Mouse (Mus musculus): ENCODE measurements around the gene Zpbp2.
A peak's percentile ranks its signal among the peaks of the same experiment; 100 is the strongest.

Gene Zpbp2

GRCm38 (mm10) chr11:98553966-98554365 lies 3.1 kb downstream of the Zpbp2 start:
- ATAC-seq (ENCODE audit: insufficient number of reproducible peaks, low FRiP score, low TSS enrichment): no peak

- no peak for ATAC-seq (ENCODE audit: insufficient number of reproducible peaks, low FRiP score, low TSS enrichment)
Measured at GRCm38 (mm10) chr11:98555124-98555700, 4.3 kb downstream of the Zpbp2 start.

GRCm38 (mm10) chr11:98560942-98561341 lies 10.0 kb downstream of the Zpbp2 start:
- ATAC-seq (ENCODE audit: insufficient number of reproducible peaks, low FRiP score, low TSS enrichment): no peak

GRCm38 (mm10) chr11:98563025-98563424 lies 12.1 kb downstream of the Zpbp2 start:
- no peak for ATAC-seq (ENCODE audit: insufficient number of reproducible peaks, low FRiP score, low TSS enrichment)

GRCm38 (mm10) chr11:98563921-98564414 lies 13.1 kb downstream of the Zpbp2 start:
- no peak for ATAC-seq (ENCODE audit: insufficient number of reproducible peaks, low FRiP score, low TSS enrichment)

- ATAC-seq (ENCODE audit: insufficient number of reproducible peaks, low FRiP score, low TSS enrichment): no peak
Measured at GRCm38 (mm10) chr11:98568326-98568725, 17.4 kb downstream of the Zpbp2 start.

- ATAC-seq (ENCODE audit: insufficient number of reproducible peaks, low FRiP score, low TSS enrichment): no peak
Measured at GRCm38 (mm10) chr11:98569461-98569860, 18.6 kb downstream of the Zpbp2 start.

GRCm38 (mm10) chr11:98577776-98578175 lies 26.9 kb downstream of the Zpbp2 start:
- ATAC-seq (ENCODE audit: insufficient number of reproducible peaks, low FRiP score, low TSS enrichment): no peak

- ATAC-seq (ENCODE audit: insufficient number of reproducible peaks, low FRiP score, low TSS enrichment): no peak
Measured at GRCm38 (mm10) chr11:98580301-98581121, 29.6 kb downstream of the Zpbp2 start.

GRCm38 (mm10) chr11:98581286-98582029 lies 30.6 kb downstream of the Zpbp2 start:
- ATAC-seq (ENCODE audit: insufficient number of reproducible peaks, low FRiP score, low TSS enrichment): no peak

- no peak for ATAC-seq (ENCODE audit: insufficient number of reproducible peaks, low FRiP score, low TSS enrichment)
Measured at GRCm38 (mm10) chr11:98582030-98582388, 31.1 kb downstream of the Zpbp2 start.

- no peak for ATAC-seq (ENCODE audit: insufficient number of reproducible peaks, low FRiP score, low TSS enrichment)
Measured at GRCm38 (mm10) chr11:98582551-98583264, 31.8 kb downstream of the Zpbp2 start.

GRCm38 (mm10) chr11:98583265-98583552 lies 32.3 kb downstream of the Zpbp2 start:
- ATAC-seq (ENCODE audit: insufficient number of reproducible peaks, low FRiP score, low TSS enrichment): no peak

GRCm38 (mm10) chr11:98583571-98583970 lies 32.7 kb downstream of the Zpbp2 start:
- ATAC-seq (ENCODE audit: insufficient number of reproducible peaks, low FRiP score, low TSS enrichment): no peak

GRCm38 (mm10) chr11:98584146-98584545 lies 33.2 kb downstream of the Zpbp2 start:
- ATAC-seq (ENCODE audit: insufficient number of reproducible peaks, low FRiP score, low TSS enrichment): no peak

- ATAC-seq (ENCODE audit: insufficient number of reproducible peaks, low FRiP score, low TSS enrichment): no peak
Measured at GRCm38 (mm10) chr11:98584629-98585177, 33.8 kb downstream of the Zpbp2 start.

GRCm38 (mm10) chr11:98586087-98586891 lies 35.4 kb downstream of the Zpbp2 start:
- ATAC-seq (ENCODE audit: insufficient number of reproducible peaks, low FRiP score, low TSS enrichment): no peak

GRCm38 (mm10) chr11:98586892-98587563 lies 36.1 kb downstream of the Zpbp2 start, which contains the start of gene Ormdl3:
Gene Ormdl3 (minus strand): TSS chr11:98587368.
- peak; percentile 87 for ATAC-seq (ENCODE audit: insufficient number of reproducible peaks, low FRiP score, low TSS enrichment)

All from cerebellum, adult (tissue).